Mouse (Mus musculus) olfactory bulb, adult 2 months (tissue): Measurements from ENCODE around the gene Gm28053. TPM values are rescaled to one million over a fixed set of nuclear protein-coding genes. Genes with fewer than 3 reads are reported as not detected.

Experiments used
- H3K27ac ChIP-seq: fragments of 200-500 bp; 2 replicates; pipeline ENCODE4 v1.5.1; 2012; ENCODE audit warnings: low read depth, low read length; ENCODE audit not compliant: insufficient read depth
- H3K4me1 ChIP-seq: fragments of 200-500 bp; 2 replicates; pipeline ENCODE4 v1.6.1; 2012; ENCODE audit warnings: low read length; ENCODE audit not compliant: control insufficient read depth, insufficient read depth
- H3K4me3 ChIP-seq: fragments of 200-500 bp; 2 replicates; pipeline ENCODE4 v1.5.1; 2012; ENCODE audit warnings: mild to moderate bottlenecking, low read depth, low read length, moderate library complexity; ENCODE audit not compliant: insufficient read depth
- CTCF ChIP-seq: fragments of 200-500 bp; IDR thresholded peaks from 2 replicates; pipeline ENCODE4 v1.5.1; 2012; ENCODE audit warnings: low read depth, mild to moderate bottlenecking, low read length, moderate library complexity; ENCODE audit not compliant: insufficient read depth
- POLR2A ChIP-seq: fragments of 200-500 bp; IDR thresholded peaks from 2 replicates; pipeline ENCODE4 v1.6.1; 2012; ENCODE audit warnings: mild to moderate bottlenecking, low read depth, low read length, moderate library complexity; ENCODE audit not compliant: insufficient read depth
- WGBS: fragments of 180-500 bp; shearing (Covaris S2); methylation state at CpG from one replicate; pipeline ENCODE4 v1.1.7; 2018; 5-methylcytosine and 5-hydroxymethylcytosine counted together
- polyA plus RNA-seq: library from polyadenylated mRNA; stranded (reverse); fragments of >200 nt; gene quantifications from 2 replicates; pipeline ENCODE4 v1.2.4, GENCODE M21; 2012; ENCODE audit warnings: low replicate concordance; ENCODE audit not compliant: missing spikeins, insufficient read depth, insufficient read length

The Gm28053 gene
- polyA plus RNA-seq, 1 experiment, result not detected

DNA sequence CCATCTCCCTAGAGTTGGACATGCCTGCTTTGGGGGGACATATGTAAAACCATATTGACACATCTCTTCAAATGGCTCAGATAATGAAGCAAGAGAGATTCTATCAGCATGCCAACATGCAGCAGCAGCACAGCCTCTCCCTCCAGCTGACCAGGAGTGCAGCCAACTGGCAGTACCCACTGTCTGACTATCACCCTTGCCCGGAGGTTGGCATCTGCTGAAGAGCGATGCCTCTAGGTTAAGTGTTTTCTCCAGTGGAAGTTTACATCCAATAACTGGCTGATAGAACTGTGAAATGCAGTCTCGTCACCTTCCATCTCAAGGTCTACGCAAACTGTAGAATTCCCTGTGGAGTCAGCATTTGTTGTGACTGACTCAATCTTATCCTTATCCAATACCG is 19.3 kb downstream of the Gm28053 start:
- H3K4me3 ChIP-seq, result no peak overlapping the region
- H3K4me1 ChIP-seq, result peaks cover 11% of the 10 kb centered on the region
- no peak overlapping the region for H3K27ac ChIP-seq
- WGBS, result 82% methylated on average over 5 of the region's 5 CpGs
- TF ChIP-seq CTCF (no peak), POLR2A (no peak)

DNA sequence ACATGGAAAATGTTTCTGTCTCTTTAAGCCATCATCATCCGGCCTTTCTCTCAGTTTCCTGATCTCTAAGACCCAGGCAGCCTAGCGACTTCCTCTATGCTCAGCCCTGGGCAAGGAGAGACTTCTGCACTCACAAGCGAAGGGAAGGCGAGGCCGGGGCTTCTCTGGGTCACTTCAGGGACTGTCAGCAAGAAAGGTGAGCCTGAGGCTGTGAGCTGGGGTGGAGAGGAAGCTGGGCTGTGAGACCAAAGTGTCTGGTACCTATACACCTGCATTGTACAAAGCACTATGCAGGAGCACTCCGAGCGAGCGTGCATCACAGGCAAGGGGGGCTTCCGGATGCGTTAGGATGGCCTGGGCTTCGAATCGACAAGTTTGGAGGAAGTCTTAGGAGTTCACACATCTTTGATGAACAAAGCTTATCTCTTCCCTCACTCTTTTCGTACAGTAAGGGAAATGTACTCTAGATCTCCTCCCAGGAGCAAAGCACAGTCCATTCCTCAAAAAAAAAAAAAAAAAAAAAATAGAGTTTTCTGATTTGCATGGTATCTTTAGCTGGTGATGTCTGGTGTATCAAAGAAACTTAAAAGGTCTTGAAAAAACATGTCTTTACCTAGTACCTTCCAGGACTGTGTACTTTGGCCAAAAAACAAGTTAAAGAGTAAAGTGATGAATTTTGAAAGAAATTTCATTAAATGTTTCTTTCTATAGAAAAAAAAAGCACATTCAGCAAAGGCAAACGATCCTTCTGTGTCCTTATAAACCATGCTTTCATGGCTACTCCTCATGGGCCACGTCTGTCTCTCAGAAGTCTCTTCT is 20.8 kb downstream of the Gm28053 start, which contains the start of gene Gimap1:
Gene Gimap1 (plus strand): TSS at position 94 of the 819 bp plus-strand sequence.
- TF ChIP-seq POLR2A (no peak), CTCF (no peak)
- Histone ChIP-seq H3K27ac (peak within 1 kb of the TSS; percentile 48; the same call in 1 of the 2 replicates), H3K4me1 (peaks cover 15% of the 10 kb centered on the region), H3K4me3 (peak within 1 kb of the TSS; percentile 30)
- 82% methylated on average over 15 of the region's 15 CpGs for WGBS

DNA sequence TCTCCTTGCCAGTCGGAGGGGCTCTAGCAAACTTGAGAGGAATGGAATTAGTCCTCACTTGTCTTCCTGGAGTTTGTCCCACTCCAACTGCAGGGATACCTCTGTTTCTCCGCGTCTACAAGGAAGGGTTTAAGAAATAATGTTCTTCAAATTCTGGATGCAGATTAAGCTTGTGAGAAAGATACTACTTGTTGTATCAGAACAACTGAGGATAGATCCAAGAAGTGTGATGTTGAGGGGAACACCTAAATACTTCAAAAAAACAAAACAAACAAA is 21.3 kb downstream of the Gm28053 start:
- TF ChIP-seq CTCF, result no peak
- TF ChIP-seq POLR2A, result no peak
- Histone ChIP-seq H3K27ac (0 out of 2 replicates have a peak overlapping the region, but pooled peaks have one; percentile 48), H3K4me3 (no peak overlapping the region), H3K4me1 (peaks cover 15% of the 10 kb centered on the region)
- WGBS, result 87% methylated on average over 3 of the region's 3 CpGs

DNA sequence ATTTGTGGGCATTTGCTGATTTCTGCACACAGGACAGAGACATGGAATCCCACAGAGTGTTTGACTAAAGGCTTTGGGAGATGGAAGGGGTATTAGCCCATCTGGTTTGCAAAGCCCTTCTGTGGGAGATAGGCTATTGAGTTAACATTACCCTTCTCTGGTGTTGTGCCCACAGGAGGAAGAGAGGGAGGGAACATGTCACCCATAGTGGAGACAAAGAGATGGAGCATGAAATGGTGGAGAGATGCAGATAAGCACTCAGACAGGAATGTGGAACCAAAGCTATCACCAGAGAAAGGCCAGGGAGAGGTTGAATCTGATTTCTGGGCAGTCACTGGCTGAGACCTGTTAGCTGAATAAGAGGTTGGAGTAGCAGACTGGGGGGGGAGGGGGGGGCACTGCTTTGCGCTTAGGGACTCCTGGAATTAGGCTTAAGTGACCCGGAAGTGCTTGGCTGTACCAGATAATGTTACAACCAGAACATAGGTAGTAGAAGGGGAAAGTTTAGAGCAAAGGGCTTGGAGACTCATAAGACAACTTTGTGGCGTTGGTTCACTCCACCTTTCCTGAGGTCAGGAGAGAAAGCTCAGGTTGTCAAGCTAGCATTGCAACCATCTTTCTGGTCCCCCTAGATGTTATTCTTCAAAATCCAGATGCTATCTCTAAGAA is 22.2 kb downstream of the Gm28053 start:
- 82% methylated on average over 3 of the region's 3 CpGs for WGBS
- TF ChIP-seq POLR2A, result no peak
- TF ChIP-seq CTCF, result no peak
- Histone ChIP-seq H3K4me1 (peaks cover 17% of the 10 kb centered on the region), H3K27ac (no peak overlapping the region), H3K4me3 (no peak overlapping the region)

DNA sequence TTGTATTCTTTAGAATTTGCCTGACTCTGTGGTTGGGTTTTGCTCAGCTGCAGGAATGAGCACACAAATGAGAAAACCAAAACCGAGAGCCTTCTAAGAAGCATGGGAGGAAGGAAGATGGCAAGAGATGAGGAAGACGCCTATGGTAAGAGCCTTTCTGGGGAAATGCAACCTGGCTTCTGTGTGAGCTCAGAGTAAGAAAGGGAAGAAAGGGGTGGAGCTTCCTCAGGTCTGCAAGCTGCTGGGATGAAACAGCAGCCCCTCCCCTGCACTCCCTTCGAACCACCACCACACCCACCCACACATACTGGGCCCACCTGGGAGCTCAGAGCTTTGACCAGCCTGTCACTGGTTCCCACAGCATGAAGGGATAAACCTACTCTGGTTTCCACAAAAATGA is 22.9 kb downstream of the Gm28053 start:
- TF ChIP-seq POLR2A, result no peak
- no peak for TF ChIP-seq CTCF
- Histone ChIP-seq H3K4me1 (peaks cover 24% of the 10 kb centered on the region), H3K4me3 (no peak overlapping the region), H3K27ac (no peak overlapping the region)
- 35% methylated on average over 3 of the region's 3 CpGs for WGBS

DNA sequence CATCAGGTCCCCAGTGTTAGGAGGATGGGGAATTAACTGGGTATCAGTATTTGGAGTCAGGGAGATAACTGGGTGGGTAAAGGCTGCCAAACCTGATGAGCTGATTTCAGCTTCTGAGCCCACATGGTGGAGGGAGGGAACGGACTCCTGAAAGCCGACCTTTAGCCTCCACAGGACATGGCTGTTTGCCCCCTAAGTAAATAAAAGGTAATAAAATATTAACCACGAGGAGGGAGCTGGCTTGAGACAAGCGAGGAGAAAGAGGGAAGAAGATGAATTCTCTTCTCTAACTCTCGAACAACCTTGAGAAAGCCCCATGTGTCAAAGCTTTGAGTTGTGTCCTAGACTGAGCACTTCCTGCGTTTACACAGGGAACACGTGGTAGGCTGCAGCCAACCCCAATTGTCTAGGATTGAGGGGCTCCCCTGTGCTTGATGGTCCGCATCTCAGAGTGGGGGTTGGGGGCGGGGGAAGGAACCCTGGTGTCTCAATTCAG is 23.4 kb downstream of the Gm28053 start:
- Histone ChIP-seq H3K4me1 (peaks cover 25% of the 10 kb centered on the region), H3K4me3 (no peak overlapping the region), H3K27ac (no peak overlapping the region)
- WGBS, result 38% methylated on average over 9 of the region's 9 CpGs
- no peak for TF ChIP-seq CTCF
- TF ChIP-seq POLR2A, result no peak

DNA sequence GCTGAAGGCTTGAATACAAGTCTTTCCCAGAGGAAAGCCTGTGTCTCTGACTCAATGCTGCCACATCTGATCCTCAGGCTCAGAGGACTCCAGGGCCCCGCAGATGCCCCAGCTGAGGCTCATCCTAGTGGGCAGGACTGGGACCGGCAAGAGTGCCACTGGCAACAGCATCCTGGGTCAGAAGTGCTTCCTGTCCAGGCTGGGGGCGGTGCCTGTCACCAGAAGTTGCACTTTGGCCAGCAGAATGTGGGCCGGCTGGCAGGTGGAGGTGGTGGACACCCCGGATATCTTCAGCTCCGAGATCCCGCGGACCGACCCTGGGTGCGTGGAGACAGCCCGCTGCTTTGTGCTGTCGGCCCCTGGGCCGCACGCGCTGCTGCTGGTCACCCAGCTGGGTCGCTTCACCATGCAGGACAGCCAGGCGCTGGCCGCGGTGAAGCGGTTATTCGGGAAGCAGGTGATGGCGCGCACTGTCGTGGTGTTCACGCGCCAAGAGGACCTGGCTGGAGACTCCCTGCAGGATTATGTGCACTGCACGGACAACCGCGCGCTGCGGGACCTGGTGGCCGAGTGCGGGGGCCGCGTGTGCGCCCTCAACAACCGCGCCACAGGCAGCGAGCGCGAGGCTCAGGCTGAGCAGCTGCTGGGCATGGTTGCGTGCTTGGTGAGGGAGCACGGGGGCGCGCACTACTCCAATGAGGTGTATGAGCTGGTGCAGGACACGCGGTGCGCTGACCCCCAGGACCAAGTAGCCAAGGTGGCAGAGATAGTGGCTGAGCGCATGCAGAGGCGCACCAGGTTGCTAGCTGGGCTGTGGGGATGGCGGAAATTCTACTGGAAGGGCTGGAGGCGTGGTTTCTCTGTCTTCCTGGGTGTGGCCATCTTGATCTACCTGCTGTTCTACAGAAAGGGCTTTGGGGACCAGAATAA is 24.3 kb downstream of the Gm28053 start:
- TF ChIP-seq POLR2A, result 0 out of 2 replicates have a peak, but pooled peaks have one; percentile 15
- no peak for TF ChIP-seq CTCF
- peak overlapping the region; percentile 47 for H3K4me3 ChIP-seq
- WGBS, result 7% methylated on average over 52 of the region's 52 CpGs
- peaks cover 25% of the 10 kb centered on the region for H3K4me1 ChIP-seq
- H3K27ac ChIP-seq, result no peak overlapping the region

DNA sequence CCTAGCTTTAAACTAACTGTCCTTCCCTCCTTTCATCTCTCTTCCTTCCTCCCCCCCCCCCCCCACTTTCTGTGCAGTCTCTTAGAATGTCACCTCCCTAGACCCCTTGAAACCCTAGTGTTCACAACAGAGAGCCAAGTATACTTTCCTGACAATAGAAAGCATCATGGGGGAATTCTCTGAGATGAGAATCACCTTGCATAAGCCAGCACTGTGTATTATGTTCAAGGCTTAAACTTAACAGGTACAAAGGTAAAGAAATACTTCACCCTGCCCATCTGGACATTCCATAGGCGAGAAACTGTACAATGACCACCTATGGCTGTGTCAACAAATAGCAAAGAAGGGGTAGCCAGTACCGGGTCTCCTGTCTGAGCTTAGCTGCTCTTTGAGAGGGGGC is 27.1 kb downstream of the Gm28053 start:
- TF ChIP-seq POLR2A (no peak), CTCF (no peak)
- H3K4me1 ChIP-seq, result peaks cover 25% of the 10 kb centered on the region
- H3K27ac ChIP-seq, result 0 out of 2 replicates have a peak overlapping the region, but pooled peaks have one; percentile 12
- WGBS, result 69% methylated on average over 2 of the region's 2 CpGs
- H3K4me3 ChIP-seq, result no peak overlapping the region
